Mouse (Mus musculus) right cerebral cortex, adult 18-20 months (tissue): Measurements from ENCODE around the gene Tmem97.
A peak's percentile ranks its signal among the peaks of the same experiment; 100 is the strongest.

Source experiments
- DNase-seq: peaks from one replicate; pipeline ENCODE4 v3.0.0; 2022; ENCODE audit warnings: mixed read lengths

The Tmem97 gene

DNA sequence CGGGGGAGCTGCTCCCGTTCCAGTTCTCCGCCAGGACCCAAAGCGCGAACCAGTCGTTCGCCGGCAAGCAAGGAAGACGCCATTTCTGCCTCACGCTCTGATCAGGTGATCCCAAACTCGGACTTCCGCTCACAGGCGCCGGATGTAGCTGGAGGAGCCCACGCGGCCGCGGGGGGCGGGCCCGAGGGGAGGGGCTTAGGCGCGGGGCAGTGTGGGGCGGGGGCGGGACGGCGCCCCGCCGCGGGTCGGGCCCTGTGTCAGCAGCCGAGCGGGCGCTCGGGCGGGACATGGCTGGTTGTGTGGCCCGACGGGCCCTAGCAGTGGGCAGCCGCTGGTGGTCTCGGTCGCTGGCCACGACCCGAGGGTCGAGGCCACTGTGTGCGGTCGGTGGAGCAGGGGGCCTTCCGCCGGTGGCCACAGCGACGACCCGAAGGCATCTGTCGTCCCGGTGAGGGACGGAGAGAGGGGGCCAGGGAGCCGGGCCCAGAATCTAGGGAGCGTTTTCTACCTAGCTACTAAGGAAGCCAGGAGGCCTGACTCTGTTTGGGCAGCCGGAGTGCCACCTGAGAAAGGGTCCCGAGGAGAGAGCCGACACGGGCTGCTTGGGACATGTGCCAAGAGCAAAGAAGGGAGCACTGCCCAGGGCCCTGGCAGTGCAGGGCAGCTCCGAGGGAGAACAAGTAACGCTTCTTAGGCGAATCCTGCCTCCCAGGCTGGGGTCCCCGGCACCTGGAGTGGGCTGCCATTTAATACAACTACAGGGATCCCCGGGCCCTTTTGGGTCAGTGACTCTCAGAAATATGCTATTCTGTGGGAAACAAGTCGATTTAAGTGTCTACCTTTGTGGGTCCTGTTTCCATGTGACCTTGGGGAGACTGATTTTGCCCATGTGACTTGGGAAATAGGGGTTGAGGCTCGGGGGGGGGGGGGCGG is 38.3 kb downstream of the Tmem97 start, which contains the start of the genes Tmem199 and Poldip2:
Gene Tmem199, minus strand, starts transcription at position 148 of the 933 bp plus-strand sequence.
Gene Poldip2, plus strand, starts transcription at position 169 of the 933 bp plus-strand sequence.
- DNase-seq: peak; percentile 92

- DNase-seq: no peak
Observed at GRCm38 (mm10) chr11:78509148-78509547, 41.4 kb downstream of the Tmem97 start.

- no peak for DNase-seq
Observed at GRCm38 (mm10) chr11:78505430-78505829, 45.1 kb downstream of the Tmem97 start.

DNA sequence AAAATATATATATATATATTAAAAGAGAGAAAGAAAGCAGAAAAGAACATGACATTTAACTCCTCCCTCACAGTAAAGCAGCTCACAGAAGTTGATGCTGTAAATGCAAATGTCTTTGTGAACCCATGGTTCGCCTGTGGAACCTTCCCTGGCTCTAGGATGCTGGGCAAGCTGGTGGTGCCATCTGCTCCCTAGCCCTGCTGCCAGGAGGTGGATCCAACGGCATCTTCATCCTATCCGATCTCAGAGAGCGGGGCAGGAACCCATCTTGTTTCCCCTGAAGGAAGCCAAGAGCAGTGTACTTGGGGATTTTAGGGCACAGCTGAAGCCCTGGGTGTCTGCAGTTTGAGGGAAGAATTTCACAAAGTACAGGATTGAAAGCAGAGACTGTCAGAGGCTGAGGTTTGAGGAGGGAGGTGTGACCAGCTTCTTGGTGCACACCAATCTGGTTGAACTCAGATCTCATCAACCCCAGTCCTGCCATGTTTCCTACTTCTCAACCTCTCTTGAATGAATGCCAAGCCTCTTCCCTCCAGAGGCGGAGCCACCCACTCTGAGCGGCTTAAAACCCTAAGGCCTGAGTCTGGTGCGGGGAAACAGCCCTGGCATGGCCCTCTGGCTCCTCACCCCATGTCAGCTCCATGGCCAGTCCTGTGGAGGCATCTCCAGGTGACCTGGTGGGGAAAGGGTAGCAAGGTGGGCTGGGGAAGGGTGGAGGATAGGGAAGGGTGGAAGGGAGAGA is 47.5 kb downstream of the Tmem97 start, which contains the start of gene Sebox:
Gene Sebox, plus strand, starts transcription at position 539 of the 742 bp plus-strand sequence.
- peak; percentile 29 for DNase-seq

DNA sequence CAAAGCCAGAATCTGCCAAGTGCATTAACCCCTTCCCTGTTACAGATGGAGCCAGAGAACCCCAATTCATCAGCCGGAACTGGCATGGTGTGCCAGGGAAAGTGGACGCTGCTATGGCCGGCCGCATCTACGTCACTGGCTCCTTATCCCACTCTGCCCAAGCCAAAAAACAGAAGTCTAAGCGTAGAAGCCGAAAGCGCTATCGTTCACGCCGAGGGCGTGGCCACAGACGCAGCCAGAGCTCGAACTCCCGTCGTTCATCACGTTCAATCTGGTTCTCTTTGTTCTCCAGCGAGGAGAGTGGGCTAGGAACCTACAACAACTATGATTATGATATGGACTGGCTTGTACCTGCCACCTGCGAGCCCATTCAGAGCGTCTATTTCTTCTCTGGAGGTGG is 49.0 kb downstream of the Tmem97 start:
- DNase-seq: no peak

- DNase-seq: no peak
Observed at GRCm38 (mm10) chr11:78500623-78501202, 49.9 kb downstream of the Tmem97 start.

- no peak for DNase-seq
Observed at GRCm38 (mm10) chr11:78499543-78499942, 51.0 kb downstream of the Tmem97 start.

DNA sequence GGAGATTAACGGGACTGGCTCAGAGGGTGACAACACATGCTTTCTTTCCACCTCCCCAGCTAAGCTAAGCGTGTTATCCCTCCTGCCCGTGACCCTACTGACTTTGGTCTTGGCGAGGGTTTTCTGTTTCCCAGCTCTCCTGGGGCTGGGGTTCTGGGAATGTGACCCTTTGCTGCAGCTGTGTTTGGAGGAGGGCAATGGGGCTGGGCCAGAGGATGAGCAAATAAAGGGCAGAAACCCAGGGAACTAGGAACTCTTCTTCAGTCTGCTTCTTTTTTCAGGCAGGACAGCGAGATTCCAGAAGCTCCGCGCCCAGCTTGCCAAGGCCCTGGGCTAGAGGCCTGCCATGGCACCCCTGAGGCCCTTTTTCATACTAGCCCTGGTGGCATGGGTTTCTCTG is 51.6 kb downstream of the Tmem97 start, which contains the start of gene Vtn:
Gene Vtn, plus strand, starts transcription at position 88 of the 400 bp plus-strand sequence.
- no peak for DNase-seq

- peak; percentile 96 for DNase-seq
Observed at GRCm38 (mm10) chr11:78497544-78498522, 52.7 kb downstream of the Tmem97 start, which contains the start of gene Sarm1. TSS of gene Sarm1 (minus strand) at chr11:78497754.

- peak; percentile 41 for DNase-seq
Observed at GRCm38 (mm10) chr11:78497071-78497541, 53.5 kb downstream of the Tmem97 start.

- no peak for DNase-seq
Observed at GRCm38 (mm10) chr11:78495904-78496303, 54.7 kb downstream of the Tmem97 start.
